Mouse (Mus musculus) ES-Bruce4 (cell line): ENCODE measurements around the gene Ccnd2.
A peak's percentile ranks its signal among the peaks of the same experiment; 100 is the strongest.

Experiments used
- CTCF ChIP-seq: IDR thresholded peaks from one replicate; pipeline ENCODE4 v1.8.1; 2011; ENCODE audit warnings: low read depth, low read length
- EP300 ChIP-seq: IDR thresholded peaks from 2 replicates; pipeline ENCODE4 v1.6.1; 2011; ENCODE audit warnings: low read depth, low read length; ENCODE audit not compliant: insufficient read depth
- POLR2A ChIP-seq: IDR thresholded peaks from one replicate; pipeline ENCODE4 v1.8.1; 2011; ENCODE audit warnings: low read length; ENCODE audit not compliant: insufficient read depth

- TF ChIP-seq EP300 (no peak), CTCF (peak; percentile 46), POLR2A (no peak)
Measured at GRCm38 (mm10) chr6:127142154-127143123, 9.6 kb downstream of the Ccnd2 start.
